Mouse (Mus musculus): ENCODE data around the gene Mcrip1. TPM values are rescaled to one million over a fixed set of nuclear protein-coding genes. Genes with fewer than 3 reads are reported as not detected.

The Mcrip1 gene
- polyA plus RNA-seq, 1 experiment, result 4.1 TPM

DNA sequence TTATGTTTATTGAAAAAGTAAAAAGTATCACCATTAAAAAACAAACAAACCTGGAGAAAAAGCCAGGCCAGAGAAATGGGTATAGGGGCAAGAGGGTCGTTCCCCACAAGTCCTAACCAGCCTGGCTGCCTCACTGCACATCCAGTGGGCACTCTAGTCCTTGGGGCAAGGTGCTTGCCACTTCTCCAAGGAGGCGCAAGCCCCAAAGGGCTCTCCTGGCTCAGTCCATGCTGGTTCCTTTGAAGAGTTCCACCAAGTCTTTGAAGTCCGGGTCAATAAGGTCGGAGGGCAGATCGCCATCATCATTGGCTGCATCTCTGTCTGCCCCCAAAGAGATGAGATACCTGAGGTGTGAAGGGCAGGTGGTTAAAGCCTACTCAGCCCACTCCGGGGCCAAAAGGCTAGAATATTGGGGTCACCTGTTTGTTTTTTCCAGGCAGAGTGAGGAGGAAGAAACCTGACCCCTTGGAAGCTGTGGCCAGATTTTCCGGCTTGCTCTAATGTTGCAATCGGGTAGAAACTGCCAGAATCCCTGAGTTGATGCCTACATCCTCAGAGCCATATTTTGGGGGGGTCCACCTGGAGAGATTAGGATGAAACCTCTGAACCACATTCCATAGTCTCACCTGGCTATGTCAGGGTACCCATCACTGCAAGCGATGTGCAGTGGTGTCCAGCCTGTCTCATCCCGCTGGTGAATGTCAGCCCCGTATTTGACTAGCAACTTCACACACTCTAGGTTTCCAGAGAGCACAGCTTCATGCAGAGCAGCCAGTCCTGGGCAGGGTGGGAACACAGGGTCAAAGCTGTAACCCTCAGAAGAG is 671 bp upstream of the Mcrip1 start:
- Histone ChIP-seq H3K4me3 (replicated peaks) (peak overlapping the region; percentile 80), H3K4me1 (ENCODE audit: control insufficient read depth) (peaks cover 35% of the 10 kb centered on the region), H3K36me3 (ENCODE audit: control insufficient read depth) (no peaks in the 10 kb centered on the region), H3K27me3 (ENCODE audit: control insufficient read depth) (no peaks in the 10 kb centered on the region), H3K9me3 (ENCODE audit: control insufficient read depth, low read length) (no peaks in the 10 kb centered on the region)
- TF ChIP-seq TAL1 (IDR thresholded peaks at IDR 0.05; ENCODE audit: low read length), result no peak
- no peak for TF ChIP-seq GATA1 (IDR thresholded peaks at IDR 0.05; ENCODE audit: low read length)

DNA sequence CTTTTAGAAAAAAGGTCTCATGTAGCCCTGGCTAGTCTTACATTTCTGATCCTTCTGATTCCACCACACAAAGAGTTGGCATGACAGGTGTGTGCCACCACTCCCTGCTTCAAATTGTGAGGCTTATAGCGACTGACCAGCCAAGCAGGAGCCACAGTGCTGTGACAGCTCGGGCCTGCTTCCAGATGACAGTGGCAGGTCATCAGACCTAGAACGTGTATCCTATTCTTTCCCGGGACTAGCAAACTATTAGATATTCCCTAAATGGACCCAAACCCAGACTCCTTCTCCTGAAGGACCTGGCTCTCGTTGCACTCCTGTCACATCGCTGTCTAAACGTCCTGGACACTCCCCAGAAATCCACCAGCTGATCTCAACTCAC is 750 bp downstream of the Mcrip1 start:
- Histone ChIP-seq H3K4me1 (ENCODE audit: control insufficient read depth) (peaks cover 35% of the 10 kb centered on the region), H3K9me3 (ENCODE audit: control insufficient read depth, low read length) (no peaks in the 10 kb centered on the region), H3K27me3 (ENCODE audit: control insufficient read depth) (no peaks in the 10 kb centered on the region), H3K4me3 (replicated peaks) (peak overlapping the region; percentile 80), H3K36me3 (ENCODE audit: control insufficient read depth) (peaks cover 13% of the 10 kb centered on the region)
- TF ChIP-seq TAL1 (IDR thresholded peaks at IDR 0.05; ENCODE audit: low read length) (no peak), GATA1 (IDR thresholded peaks at IDR 0.05; ENCODE audit: low read length) (no peak)

DNA sequence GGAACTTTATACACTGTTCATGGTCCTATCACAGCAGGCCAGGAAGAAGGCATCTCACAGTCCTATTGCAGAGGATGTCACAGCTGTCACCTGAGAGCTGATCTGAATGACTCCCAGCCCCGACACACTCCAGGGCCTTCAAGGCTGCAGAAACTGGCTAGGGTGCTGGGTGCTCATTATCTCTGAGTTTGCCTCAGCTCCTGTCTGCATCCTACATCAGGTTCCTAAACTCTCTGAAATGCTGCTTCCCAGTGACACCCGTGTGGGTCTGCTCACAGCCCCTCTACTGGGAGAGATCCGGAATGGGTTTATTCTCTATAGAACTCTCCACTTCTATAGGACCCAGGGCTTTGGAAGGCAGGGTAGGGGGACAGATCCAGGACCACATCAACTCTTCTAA is 1.3 kb downstream of the Mcrip1 start:
- Histone ChIP-seq H3K4me3 (replicated peaks) (peak overlapping the region; percentile 3), H3K9me3 (ENCODE audit: control insufficient read depth, low read length) (no peaks in the 10 kb centered on the region), H3K27me3 (ENCODE audit: control insufficient read depth) (no peaks in the 10 kb centered on the region), H3K4me1 (ENCODE audit: control insufficient read depth) (peaks cover 35% of the 10 kb centered on the region), H3K36me3 (ENCODE audit: control insufficient read depth) (peaks cover 17% of the 10 kb centered on the region)
- TF ChIP-seq GATA1 (IDR thresholded peaks at IDR 0.05; ENCODE audit: low read length) (no peak), TAL1 (IDR thresholded peaks at IDR 0.05; ENCODE audit: low read length) (no peak)

DNA sequence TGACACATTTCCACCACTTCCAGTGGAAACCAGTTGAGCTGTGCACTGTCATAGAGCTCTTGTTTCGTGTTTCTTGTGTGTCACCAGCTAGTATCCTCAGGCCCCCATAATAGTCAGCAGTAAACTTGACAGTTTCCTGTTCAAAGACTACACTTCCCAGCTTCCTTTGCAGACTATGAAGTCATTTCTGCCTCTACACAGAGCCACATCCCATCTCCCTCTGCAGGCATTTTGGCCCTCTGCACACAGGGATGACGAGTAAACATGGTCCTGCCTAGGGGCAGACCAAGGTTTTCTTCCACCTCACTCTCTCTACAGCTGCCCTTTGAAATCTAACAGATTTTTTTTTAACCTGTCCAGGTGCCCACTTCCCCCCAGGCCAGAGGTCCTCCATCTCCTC is 2.1 kb downstream of the Mcrip1 start:
- Histone ChIP-seq H3K4me1 (ENCODE audit: control insufficient read depth) (peaks cover 35% of the 10 kb centered on the region), H3K27me3 (ENCODE audit: control insufficient read depth) (no peaks in the 10 kb centered on the region), H3K4me3 (replicated peaks) (no peak overlapping the region), H3K36me3 (ENCODE audit: control insufficient read depth) (peaks cover 25% of the 10 kb centered on the region), H3K9me3 (ENCODE audit: control insufficient read depth, low read length) (no peaks in the 10 kb centered on the region)
- TF ChIP-seq TAL1 (IDR thresholded peaks at IDR 0.05; ENCODE audit: low read length) (no peak), GATA1 (IDR thresholded peaks at IDR 0.05; ENCODE audit: low read length) (no peak)

DNA sequence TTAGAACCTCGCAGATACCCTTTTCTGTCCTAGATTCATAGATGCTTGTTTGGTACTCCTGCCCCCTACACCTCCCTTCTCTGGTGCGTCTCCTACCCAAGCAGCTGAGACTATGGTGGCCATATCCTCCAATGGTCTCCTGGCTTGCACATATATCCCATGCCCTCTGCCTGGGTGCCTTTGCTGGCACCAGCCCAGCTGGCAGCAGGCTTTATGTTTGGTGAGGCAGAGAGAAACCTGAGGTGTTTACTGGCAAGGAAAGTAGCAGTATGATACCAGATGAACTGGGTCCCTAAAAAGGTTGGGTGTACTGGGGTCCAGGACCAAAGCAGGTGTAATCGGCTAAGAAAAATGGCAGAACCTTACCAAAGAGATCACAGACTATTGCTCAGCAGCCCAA is 3.6 kb downstream of the Mcrip1 start:
- Histone ChIP-seq H3K4me1 (ENCODE audit: control insufficient read depth) (peaks cover 35% of the 10 kb centered on the region), H3K9me3 (ENCODE audit: control insufficient read depth, low read length) (no peaks in the 10 kb centered on the region), H3K4me3 (replicated peaks) (no peak overlapping the region), H3K36me3 (ENCODE audit: control insufficient read depth) (peaks cover 25% of the 10 kb centered on the region), H3K27me3 (ENCODE audit: control insufficient read depth) (no peaks in the 10 kb centered on the region)
- TF ChIP-seq TAL1 (IDR thresholded peaks at IDR 0.05; ENCODE audit: low read length) (no peak), GATA1 (IDR thresholded peaks at IDR 0.05; ENCODE audit: low read length) (no peak)

- Histone ChIP-seq H3K36me3 (ENCODE audit: control insufficient read depth) (peaks cover 25% of the 10 kb centered on the region), H3K27me3 (ENCODE audit: control insufficient read depth) (no peaks in the 10 kb centered on the region; the same call in 1 of the 2 replicates), H3K4me3 (replicated peaks) (no peak overlapping the region), H3K4me1 (ENCODE audit: control insufficient read depth) (peaks cover 11% of the 10 kb centered on the region), H3K9me3 (ENCODE audit: control insufficient read depth, low read length) (no peaks in the 10 kb centered on the region)
- TF ChIP-seq TAL1 (IDR thresholded peaks at IDR 0.05; ENCODE audit: low read length) (no peak), GATA1 (IDR thresholded peaks at IDR 0.05; ENCODE audit: low read length) (no peak)
These were observed 7.2 kb downstream of the Mcrip1 start for GRCm38 (mm10) chr11:120542376-120542775.

- H3K4me3 ChIP-seq (replicated peaks), result no peak overlapping the region
- H3K4me1 ChIP-seq (ENCODE audit: control insufficient read depth), result peaks cover 9% of the 10 kb centered on the region
- H3K36me3 ChIP-seq (ENCODE audit: control insufficient read depth), result peaks cover 25% of the 10 kb centered on the region
- H3K27me3 ChIP-seq (ENCODE audit: control insufficient read depth), result no peaks in the 10 kb centered on the region; the same call in 1 of the 2 replicates
- H3K9me3 ChIP-seq (ENCODE audit: control insufficient read depth, low read length), result no peaks in the 10 kb centered on the region
- TF ChIP-seq TAL1 (IDR thresholded peaks at IDR 0.05; ENCODE audit: low read length) (no peak), GATA1 (IDR thresholded peaks at IDR 0.05; ENCODE audit: low read length) (no peak)
These were observed 7.6 kb downstream of the Mcrip1 start for GRCm38 (mm10) chr11:120541907-120542306.

DNA sequence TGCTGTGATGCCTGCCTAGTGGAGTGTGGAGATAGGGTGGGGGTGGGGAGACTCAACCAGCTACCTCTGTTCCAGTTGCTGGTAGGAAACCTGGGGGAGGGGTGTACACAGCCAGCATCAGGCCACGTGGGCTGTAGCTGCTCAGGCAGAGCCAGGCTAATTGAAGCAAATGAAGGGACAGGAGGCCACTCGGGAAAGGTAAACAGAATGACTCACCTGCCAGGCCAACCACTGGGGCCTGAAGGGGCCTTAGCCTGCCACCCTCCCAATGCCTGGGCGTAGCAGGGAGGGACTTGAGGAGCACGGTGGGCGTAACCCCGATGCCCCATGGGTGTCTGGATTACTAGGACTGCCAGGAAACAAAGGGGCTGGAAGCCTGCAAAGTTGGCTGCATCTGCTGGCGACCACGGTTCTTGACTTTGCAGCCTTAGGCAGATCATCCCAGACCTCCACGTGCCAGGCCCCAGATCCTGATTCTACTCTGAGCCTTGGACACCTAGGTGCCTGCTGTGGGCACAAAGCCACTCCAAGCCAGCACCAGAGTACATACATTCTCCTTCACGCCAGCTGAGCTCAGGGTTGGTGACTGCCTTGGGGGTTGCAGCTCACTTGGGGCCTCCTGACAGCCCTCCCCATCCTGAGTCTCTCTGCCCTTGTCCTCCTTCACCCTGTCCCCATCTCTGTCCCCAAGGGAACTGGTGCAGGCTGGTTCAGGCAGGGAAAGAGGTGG is 10.1 kb downstream of the Mcrip1 start:
- peaks cover 12% of the 10 kb centered on the region for H3K27me3 ChIP-seq (ENCODE audit: control insufficient read depth)
- TF ChIP-seq TAL1 (IDR thresholded peaks at IDR 0.05; ENCODE audit: low read length), result no peak
- no peak for TF ChIP-seq GATA1 (IDR thresholded peaks at IDR 0.05; ENCODE audit: low read length)
- peaks cover 22% of the 10 kb centered on the region for H3K36me3 ChIP-seq (ENCODE audit: control insufficient read depth)
- H3K4me3 ChIP-seq (replicated peaks), result no peak overlapping the region
- H3K4me1 ChIP-seq (ENCODE audit: control insufficient read depth), result peaks cover 9% of the 10 kb centered on the region
- no peaks in the 10 kb centered on the region for H3K9me3 ChIP-seq (ENCODE audit: control insufficient read depth, low read length)

GRCm38 (mm10) chr11:120538955-120539284 is 10.6 kb downstream of the Mcrip1 start:
- TF ChIP-seq TAL1 (IDR thresholded peaks at IDR 0.05; ENCODE audit: low read length) (no peak), GATA1 (IDR thresholded peaks at IDR 0.05; ENCODE audit: low read length) (no peak)
- peaks cover 18% of the 10 kb centered on the region for H3K27me3 ChIP-seq (ENCODE audit: control insufficient read depth)
- H3K9me3 ChIP-seq (ENCODE audit: control insufficient read depth, low read length), result no peaks in the 10 kb centered on the region
- peaks cover 9% of the 10 kb centered on the region for H3K4me1 ChIP-seq (ENCODE audit: control insufficient read depth)
- H3K36me3 ChIP-seq (ENCODE audit: control insufficient read depth), result peaks cover 16% of the 10 kb centered on the region
- no peak overlapping the region for H3K4me3 ChIP-seq (replicated peaks)

Measured in erythroblast, embryonic 14.5 days (primary cell).